Mouse (Mus musculus) lung, postnatal 10 days (tissue): ENCODE data around the gene Vmn2r83.
"Not testable (repeated sequence)": the region's sequence is repeated elsewhere in the genome, so short reads cannot be mapped to it uniquely, and the experiment has no call there.

Source experiments
- DNase-seq: peaks from one replicate; pipeline ENCODE4 v3.0.0; 2021

Vmn2r83 gene

DNA sequence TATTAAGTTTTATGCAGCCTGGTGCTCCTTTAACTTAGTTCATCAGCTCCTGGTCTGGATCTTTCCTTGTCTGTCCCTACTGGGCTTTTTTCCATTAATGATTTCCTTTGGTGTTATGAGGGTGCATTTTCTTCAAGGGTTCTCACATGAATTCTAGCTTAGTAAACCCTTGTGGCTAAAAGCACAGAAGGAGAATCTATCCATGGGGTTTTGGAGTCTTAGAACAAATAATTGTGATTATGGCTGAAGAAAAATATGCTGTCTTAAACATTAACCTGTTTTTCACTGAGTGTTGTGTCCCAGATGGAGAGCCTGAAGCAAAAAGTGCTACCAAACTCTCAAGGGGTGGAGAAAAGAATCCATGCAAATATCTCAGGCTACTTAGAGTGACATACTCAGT is at the start of gene Vmn2r83:
Gene Vmn2r83 (plus strand): TSS at position 301 of the 400 bp plus-strand sequence.
- no peak for DNase-seq

DNA sequence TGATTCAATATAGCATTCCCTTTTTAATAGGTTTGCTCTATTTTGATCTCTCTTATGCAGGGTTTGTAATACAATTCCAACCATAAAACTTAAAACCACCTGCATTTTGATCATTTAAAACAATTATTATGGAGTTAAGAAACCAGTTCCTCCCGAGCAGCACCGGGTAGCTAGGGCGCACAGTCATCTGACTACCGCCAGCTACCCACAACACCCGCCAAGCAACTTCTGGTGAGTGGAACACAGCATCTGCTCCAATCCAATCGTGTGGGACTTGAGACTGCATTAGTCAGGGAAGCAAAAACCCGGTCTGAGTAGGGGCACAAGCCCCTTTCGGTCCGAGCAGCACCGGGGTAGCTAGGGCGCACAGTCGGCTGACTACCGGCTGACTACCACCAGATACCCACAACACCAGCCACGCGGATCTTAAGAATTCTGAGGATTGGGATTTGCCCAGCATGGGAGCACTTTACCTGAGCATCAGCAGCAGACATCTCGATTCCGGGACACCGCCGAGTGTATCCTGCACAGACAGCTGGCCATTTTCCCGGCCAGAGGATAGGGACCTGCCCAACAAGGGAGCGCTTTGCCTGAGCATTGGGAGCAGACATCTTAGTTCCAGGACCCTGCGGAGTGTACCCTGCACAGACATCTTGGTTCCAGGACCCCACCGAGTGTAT is 33.2 kb upstream of the Vmn2r83 start:
- DNase-seq = not testable (repeated sequence)

DNA sequence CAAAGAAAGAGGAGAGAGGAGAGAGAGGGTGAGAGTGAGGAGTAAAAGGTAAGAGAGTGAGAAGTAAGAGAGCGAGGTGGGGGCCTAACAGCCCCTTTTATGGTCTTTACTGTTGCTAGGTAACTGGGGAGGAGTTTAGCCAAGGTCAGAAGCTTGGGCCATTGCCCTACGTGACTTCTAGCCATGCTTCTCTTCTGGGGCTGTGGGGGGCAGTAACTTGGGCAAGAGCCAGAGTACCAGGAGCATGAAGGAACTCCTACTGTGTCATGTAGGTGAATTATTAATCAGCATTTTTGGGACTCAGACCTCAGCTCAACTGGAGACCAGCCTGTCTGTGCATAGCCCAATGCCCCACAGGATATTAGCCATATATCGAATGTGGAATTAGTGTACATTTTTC is 27.4 kb downstream of the Vmn2r83 start:
- no peak for DNase-seq

GRCm38 (mm10) chr10:79496701-79497288 is 28.3 kb downstream of the Vmn2r83 start:
- no peak for DNase-seq

GRCm38 (mm10) chr10:79502830-79503644 is 34.5 kb downstream of the Vmn2r83 start:
- DNase-seq = no peak

DNA sequence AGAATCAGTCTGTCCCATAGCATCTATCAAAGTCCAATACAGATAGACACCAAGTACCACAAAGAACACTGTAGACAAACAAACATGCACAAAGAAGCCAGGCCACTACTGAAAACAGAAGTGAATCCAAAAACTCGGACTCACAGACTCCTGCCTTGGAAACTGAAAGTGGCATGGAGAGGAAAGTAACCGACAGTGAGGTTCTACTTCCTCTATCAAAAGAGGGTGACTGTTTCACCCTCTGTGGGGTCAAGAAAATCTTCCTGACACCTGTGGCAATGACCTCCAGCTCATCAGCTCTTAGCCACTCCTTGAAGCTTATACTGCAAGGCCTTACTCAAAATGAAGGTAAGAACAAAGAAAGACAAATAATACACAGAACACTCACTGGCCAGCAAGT is 38.2 kb downstream of the Vmn2r83 start:
- DNase-seq = no peak

DNA sequence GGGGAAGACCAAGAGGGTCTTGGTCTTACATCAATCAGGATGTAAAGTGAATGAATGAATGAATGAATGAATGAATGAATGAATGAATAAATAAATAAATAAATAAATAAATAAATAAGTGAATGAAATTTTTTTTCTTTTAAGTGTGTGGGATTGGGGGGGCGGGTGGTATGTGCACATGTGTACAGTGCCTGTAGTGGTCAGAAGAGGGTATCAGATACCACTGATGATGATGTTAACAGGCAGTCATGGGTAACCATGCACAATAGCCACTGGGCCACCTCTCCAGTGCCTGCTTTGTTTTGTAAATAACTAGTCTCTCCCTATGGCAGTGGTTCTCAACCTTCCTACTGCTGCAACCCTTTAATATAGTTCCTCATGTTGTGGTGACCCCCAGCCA is 55.9 kb downstream of the Vmn2r83 start:
- no peak for DNase-seq

GRCm38 (mm10) chr10:79525456-79526325 is 57.2 kb downstream of the Vmn2r83 start:
- DNase-seq = no peak

DNA sequence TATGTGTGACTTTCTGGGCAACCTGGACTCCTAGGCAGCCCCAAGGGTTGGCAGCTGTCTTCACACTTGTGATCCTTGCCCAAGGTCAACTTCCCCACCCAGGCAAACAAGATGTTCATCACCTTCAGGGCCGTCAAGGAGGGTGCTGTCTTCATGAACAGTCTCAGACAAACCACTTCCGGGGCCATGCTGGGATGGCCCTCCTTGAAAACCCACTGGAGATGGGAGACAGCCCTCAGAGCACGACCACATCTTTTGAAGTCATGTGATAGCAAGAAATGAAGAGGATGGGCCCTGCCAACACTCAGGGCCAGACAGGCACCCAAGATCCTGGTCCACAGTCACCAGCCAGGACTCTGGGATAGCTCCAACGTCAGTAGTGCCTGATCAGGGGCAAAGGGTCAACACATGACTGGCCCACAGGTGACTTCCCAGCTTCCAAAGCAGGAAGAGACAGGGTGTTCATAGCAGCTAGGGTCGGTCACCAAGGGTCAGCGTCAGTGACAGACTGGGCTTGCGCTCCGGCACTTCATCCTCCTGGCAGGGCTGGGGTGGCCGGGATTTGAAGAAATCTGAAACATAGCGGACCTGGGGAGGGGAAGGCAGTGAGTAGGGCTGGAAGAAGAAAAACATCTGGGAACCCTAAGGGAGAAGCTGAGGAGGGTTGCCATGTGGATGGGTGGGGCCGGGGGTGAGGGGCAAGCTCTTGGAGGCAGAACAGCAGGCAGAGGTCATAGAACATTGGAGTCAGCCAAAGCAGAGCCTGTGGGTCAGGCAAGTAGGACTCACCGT is 58.3 kb downstream of the Vmn2r83 start:
- no peak for DNase-seq

DNA sequence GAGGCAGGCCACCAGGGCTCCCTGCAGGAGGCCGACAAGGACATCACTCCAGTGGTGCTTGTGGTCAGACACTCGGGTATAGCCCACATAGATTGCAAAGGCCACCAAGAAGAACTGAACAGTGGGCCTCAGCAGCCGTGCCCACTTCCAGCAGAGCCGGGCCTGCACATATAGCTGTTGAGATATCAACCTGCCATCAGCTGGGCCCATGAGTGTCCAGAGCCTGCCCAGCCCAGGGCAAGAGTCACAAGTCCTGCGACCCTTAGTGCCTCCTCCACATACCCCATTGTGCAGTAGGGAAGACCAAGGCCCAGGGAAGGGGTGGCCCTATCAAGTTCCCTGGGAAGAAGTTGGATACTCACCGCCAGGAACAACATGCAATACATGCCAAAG is 58.9 kb downstream of the Vmn2r83 start:
- DNase-seq = no peak

- no peak for DNase-seq
Measured at GRCm38 (mm10) chr10:79528081-79528480, 59.5 kb downstream of the Vmn2r83 start.

DNA sequence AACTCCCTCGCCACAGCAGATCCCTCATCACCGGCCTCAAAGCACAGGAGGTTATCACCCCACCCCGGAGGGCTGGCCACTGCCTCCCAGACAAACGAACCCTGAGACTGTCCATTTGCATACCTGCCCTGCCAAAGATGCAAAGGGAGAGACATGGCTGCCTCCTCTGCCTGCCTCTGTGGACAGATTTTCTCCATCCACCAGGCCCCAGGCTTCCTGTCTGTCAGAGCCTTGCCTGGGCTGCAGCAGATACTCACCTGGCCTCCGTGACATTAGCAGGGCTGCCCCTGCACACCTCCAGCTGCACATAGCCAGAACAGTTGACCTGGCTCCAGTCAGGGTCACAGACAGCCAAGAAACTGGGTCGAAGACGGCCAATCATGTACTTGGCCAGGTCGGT is 61.7 kb downstream of the Vmn2r83 start:
- no peak for DNase-seq

DNA sequence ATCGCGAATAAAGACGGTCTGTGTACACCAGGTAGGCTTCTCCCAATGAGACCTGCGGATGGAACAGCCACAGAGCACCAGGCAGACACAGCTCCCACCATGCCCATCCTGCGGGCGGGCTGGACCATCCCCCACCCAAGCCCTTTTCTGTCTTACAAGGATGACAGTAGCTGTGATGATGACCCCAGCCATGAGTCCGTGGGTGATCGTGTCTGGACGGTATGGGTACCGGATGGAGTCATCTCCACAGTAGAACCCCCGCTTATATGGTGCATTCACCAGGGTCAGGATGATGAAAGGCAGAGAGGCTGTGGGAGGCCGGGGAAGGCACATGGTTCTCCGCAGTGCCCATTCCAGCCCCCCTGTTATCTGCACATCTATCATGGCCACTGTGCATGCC is 62.2 kb downstream of the Vmn2r83 start:
- no peak for DNase-seq

DNA sequence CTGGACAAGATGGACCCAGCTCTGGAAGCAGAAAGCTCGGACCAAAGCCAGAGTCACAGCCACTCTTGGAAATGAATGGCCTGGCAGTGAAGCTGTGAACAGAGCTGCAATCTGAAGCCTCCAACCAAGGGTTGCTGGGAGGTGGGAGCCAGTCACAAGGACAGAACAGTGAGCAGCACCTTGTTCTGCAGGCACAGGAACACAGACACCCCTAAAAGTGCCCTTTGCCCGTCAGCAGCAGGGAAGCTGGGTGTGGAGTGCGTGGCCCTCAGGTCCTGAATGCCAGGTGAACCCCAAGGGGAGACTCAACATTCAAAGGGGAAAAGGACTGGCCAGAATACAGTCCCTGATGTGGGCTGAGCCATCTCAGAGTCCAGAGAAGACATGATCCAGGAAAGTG is 63.1 kb downstream of the Vmn2r83 start:
- DNase-seq = no peak

- no peak for DNase-seq
Measured at GRCm38 (mm10) chr10:79532678-79533077, 64.1 kb downstream of the Vmn2r83 start.

GRCm38 (mm10) chr10:79533126-79533911 is 64.8 kb downstream of the Vmn2r83 start, which contains the start of gene Plpp2:
TSS of gene Plpp2 (minus strand) at chr10:79533796.
- DNase-seq = peak; percentile 91

GRCm38 (mm10) chr10:79534426-79534825 is 65.9 kb downstream of the Vmn2r83 start:
- DNase-seq = no peak

GRCm38 (mm10) chr10:79535431-79535830 is 66.9 kb downstream of the Vmn2r83 start:
- no peak for DNase-seq

DNA sequence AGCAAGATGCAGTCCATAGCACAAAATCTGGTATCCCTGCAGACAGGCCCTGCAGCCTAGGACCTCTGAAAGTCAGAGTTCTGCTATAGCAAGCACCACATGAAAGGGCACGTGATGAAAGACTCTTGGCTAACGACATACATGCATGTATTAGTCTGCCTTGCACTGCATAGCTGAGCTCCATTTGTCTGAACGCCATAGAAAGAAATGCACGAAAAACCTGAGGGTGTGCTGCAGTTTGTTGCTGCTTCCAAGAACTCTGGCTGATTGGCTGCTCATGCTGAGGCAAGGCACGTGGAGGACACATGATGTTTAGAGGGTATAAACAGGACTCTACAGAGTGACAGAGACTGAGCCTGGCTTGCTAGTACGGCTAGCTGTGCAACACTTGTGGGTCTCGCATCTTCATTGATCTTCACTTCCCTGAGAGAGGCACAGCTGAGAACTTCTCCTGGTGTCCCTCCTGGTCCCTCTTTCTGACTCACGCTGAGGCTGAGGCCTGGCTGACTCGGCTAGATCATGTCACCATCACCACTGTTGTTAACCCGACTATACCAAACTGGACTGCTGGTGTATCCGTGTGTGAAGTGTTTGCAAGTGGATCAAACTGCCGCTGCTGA is 68.0 kb downstream of the Vmn2r83 start:
- DNase-seq = no peak

DNA sequence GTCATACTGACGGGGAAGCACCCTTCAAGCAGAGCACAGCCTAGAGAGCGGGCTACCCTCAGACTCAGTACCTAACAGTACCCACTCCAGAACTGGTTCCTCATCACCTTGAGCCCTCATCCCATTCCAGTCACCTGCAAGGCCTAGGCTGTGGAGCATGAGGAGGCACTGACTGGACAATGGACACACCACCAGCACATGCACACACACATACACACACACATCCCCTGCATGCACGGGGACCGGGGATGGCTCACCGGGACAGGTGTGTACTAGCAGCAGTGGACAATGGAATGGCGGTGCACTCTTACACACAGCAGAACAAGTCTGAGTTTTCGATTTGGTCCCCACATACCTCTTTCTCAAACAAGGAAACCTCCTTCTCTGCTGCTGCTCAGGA is 68.7 kb downstream of the Vmn2r83 start:
- DNase-seq = no peak

DNA sequence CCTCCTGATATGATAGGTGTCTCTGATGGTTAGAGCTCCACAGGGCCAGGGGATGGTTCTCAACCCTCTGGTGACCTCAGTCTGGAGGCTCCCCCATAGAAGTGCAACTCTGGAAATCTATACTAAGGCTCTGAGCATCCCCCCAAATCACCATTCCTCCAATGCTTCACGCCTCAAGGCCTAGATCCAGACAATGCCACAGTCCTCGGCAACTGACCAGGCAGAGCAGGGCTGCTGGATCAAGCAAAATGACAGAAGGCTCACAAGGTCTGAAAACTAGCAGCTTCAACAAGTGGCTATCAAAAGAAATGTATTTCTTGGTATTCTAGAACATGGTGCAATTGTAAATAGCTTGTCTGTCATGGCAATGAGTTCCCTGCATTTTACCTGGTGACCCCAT is 69.2 kb downstream of the Vmn2r83 start:
- no peak for DNase-seq
